Mouse (Mus musculus) C2C12 (cell line): ENCODE measurements around the gene Gsg1. TPM values are rescaled to one million over a fixed set of nuclear protein-coding genes. Genes with fewer than 3 reads are reported as not detected.

Experiments
- H3K27me3 ChIP-seq: one replicate; pipeline ENCODE4 v1.6.1; 2011; ENCODE audit not compliant: control insufficient read depth, insufficient read depth, insufficient read length
- H3K36me3 ChIP-seq: one replicate; pipeline ENCODE4 v1.6.1; 2011; ENCODE audit not compliant: control insufficient read depth, insufficient read depth
- H3K4me3 ChIP-seq: one replicate; pipeline ENCODE4 v1.5.1; 2011; ENCODE audit warnings: mild to moderate bottlenecking, control low read depth; ENCODE audit not compliant: poor library complexity, insufficient read depth, severe bottlenecking
- H3K79me2 ChIP-seq: one replicate; pipeline ENCODE4 v1.6.1; 2011; ENCODE audit not compliant: control insufficient read depth, insufficient read depth
- H3K79me3 ChIP-seq: one replicate; pipeline ENCODE4 v1.6.1; 2011; ENCODE audit warnings: low read depth, control low read depth
- H3ac ChIP-seq: one replicate; pipeline ENCODE3; 2011; ENCODE audit warnings: low read depth; ENCODE audit not compliant: control insufficient read depth, insufficient read length
- CEBPB ChIP-seq: IDR thresholded peaks from one replicate; pipeline ENCODE4 v1.6.1; 2011; ENCODE audit warnings: low read depth, mild to moderate bottlenecking, control low read depth, moderate library complexity
- CTCF ChIP-seq: IDR thresholded peaks from one replicate; pipeline ENCODE4 v1.5.1; 2011; ENCODE audit not compliant: control insufficient read depth, insufficient read depth, insufficient read length
- FOSL1 ChIP-seq: IDR thresholded peaks from one replicate; pipeline ENCODE4 v1.8.0; 2011; ENCODE audit warnings: mild to moderate bottlenecking, low read length; ENCODE audit not compliant: poor library complexity, insufficient read depth, severe bottlenecking
- MAX ChIP-seq: IDR thresholded peaks from one replicate; pipeline ENCODE4 v1.6.1; 2011; ENCODE audit warnings: mild to moderate bottlenecking, control low read depth
- MYOD1 ChIP-seq: IDR thresholded peaks from one replicate; pipeline ENCODE4 v1.6.1; 2011; ENCODE audit warnings: low read depth; ENCODE audit not compliant: control insufficient read depth, insufficient read length
- MYOG ChIP-seq: IDR thresholded peaks from one replicate; pipeline ENCODE4 v1.6.1; 2011; ENCODE audit not compliant: control insufficient read depth, insufficient read length; ENCODE audit errors: extremely low read depth
- USF1 ChIP-seq: IDR thresholded peaks from one replicate; pipeline ENCODE4 v1.6.1; 2011; ENCODE audit warnings: low read depth, mild to moderate bottlenecking, control low read depth, moderate library complexity
- polyA plus RNA-seq: library from polyadenylated mRNA; unstranded; fragments of >200 nt; fragmentation: generic; extraction: Trizol; gene quantifications from one replicate; pipeline ENCODE4 v1.2.1, GENCODE M21; 2012; ENCODE audit warnings: missing spikeins

The Gsg1 gene
- polyA plus RNA-seq, 1 experiment = 0.15 TPM

- Histone ChIP-seq H3K27me3 (no peaks in the 10 kb centered on the region), H3K79me2 (no peaks in the 10 kb centered on the region), H3ac (no peak overlapping the region), H3K4me3 (no peak overlapping the region), H3K36me3 (no peaks in the 10 kb centered on the region), H3K79me3 (no peaks in the 10 kb centered on the region)
- TF ChIP-seq MYOG (no peak), CEBPB (no peak)
These were observed 24.2 kb upstream of the Gsg1 start for GRCm38 (mm10) chr6:135278302-135278701.

GRCm38 (mm10) chr6:135276474-135277295 lies 22.5 kb upstream of the Gsg1 start:
- H3K79me3 ChIP-seq = no peaks in the 10 kb centered on the region
- no peak overlapping the region for H3K4me3 ChIP-seq
- no peak overlapping the region for H3ac ChIP-seq
- H3K27me3 ChIP-seq = no peaks in the 10 kb centered on the region
- TF ChIP-seq MYOG (no peak), USF1 (no peak), CEBPB (no peak), CTCF (no peak), MAX (no peak), MYOD1 (no peak), FOSL1 (no peak)
- no peaks in the 10 kb centered on the region for H3K79me2 ChIP-seq
- no peaks in the 10 kb centered on the region for H3K36me3 ChIP-seq

GRCm38 (mm10) chr6:135275231-135275630 lies 21.1 kb upstream of the Gsg1 start:
- no peak overlapping the region for H3K4me3 ChIP-seq
- H3K36me3 ChIP-seq = no peaks in the 10 kb centered on the region
- no peaks in the 10 kb centered on the region for H3K79me2 ChIP-seq
- H3ac ChIP-seq = no peak overlapping the region
- no peaks in the 10 kb centered on the region for H3K79me3 ChIP-seq
- no peaks in the 10 kb centered on the region for H3K27me3 ChIP-seq
- TF ChIP-seq CTCF (no peak), CEBPB (no peak), MYOD1 (no peak), FOSL1 (no peak), USF1 (no peak), MYOG (no peak), MAX (no peak)

DNA sequence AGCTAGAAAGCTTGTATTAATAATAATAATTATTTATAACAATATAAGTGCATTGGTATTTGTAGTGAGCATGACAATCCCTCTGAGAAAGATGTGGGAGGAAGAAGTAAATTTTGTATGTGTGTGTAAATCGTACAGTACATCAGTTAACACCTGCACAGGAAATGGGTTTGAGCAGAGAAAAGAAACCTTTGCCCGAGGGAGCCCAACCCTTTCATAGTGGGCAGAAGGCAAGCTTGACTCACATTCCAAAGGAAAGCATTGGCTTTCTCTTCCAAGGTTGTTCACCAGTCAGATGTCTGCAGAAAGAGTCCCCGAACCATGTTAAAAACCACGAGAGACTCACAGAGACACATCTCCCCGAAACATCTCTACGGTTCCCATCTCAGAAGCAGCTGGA lies 18.9 kb upstream of the Gsg1 start:
- Histone ChIP-seq H3K36me3 (no peaks in the 10 kb centered on the region), H3K79me3 (no peaks in the 10 kb centered on the region), H3ac (no peak overlapping the region), H3K79me2 (no peaks in the 10 kb centered on the region), H3K27me3 (no peaks in the 10 kb centered on the region), H3K4me3 (no peak overlapping the region)
- no peak for TF ChIP-seq MYOD1
- TF ChIP-seq CTCF = no peak
- no peak for TF ChIP-seq FOSL1
- no peak for TF ChIP-seq CEBPB
- TF ChIP-seq MAX = no peak
- TF ChIP-seq USF1 = no peak

GRCm38 (mm10) chr6:135271761-135272160 lies 17.6 kb upstream of the Gsg1 start:
- no peak for TF ChIP-seq CTCF
- no peak for TF ChIP-seq CEBPB
- TF ChIP-seq USF1 = no peak
- TF ChIP-seq MAX = no peak
- TF ChIP-seq MYOG = no peak
- TF ChIP-seq MYOD1 = no peak
- no peak for TF ChIP-seq FOSL1
- Histone ChIP-seq H3K79me3 (no peaks in the 10 kb centered on the region), H3K27me3 (no peaks in the 10 kb centered on the region), H3K4me3 (no peak overlapping the region), H3K79me2 (no peaks in the 10 kb centered on the region), H3ac (no peak overlapping the region), H3K36me3 (no peaks in the 10 kb centered on the region)

DNA sequence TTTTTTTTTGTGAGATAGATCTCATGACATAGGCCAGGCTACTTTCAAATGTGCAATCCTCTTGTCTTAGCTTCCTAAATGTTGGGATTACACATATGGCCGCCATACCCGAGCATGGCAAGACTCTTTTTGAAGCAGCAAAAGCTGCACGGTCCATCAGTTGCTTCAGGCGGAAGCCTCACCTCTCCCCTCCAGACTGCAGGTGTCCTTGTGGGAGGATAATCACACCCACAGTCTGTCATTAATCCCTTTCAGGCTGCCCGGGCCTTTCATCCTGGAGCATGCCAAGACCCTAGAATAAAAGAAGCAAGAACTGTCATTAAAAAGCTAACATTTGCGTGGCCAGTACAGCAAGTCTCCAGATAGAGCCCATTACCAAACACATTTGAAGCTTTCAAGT lies 15.5 kb upstream of the Gsg1 start:
- Histone ChIP-seq H3K4me3 (no peak overlapping the region), H3ac (no peak overlapping the region), H3K79me2 (no peaks in the 10 kb centered on the region), H3K27me3 (no peaks in the 10 kb centered on the region), H3K36me3 (no peaks in the 10 kb centered on the region), H3K79me3 (no peaks in the 10 kb centered on the region)
- no peak for TF ChIP-seq MYOD1
- no peak for TF ChIP-seq MAX
- no peak for TF ChIP-seq CEBPB
